Mouse (Mus musculus) large intestine, adult 2 months (tissue): ENCODE data around the gene Lrrc45. TPM values are rescaled to one million over a fixed set of nuclear protein-coding genes. Genes with fewer than 3 reads are reported as not detected.

Experiments used
- DNase-seq: peaks from one replicate; pipeline ENCODE4 v3.0.0-alpha.2; 2012; ENCODE audit warnings: low read depth, low spot score
- WGBS: fragments of 180-500 bp; shearing (Covaris S2); methylation state at CpG from one replicate; pipeline ENCODE4 v1.1.7; 2018; 5-methylcytosine and 5-hydroxymethylcytosine counted together
- polyA plus RNA-seq: library from polyadenylated mRNA; depleted of rRNA; stranded (reverse); fragments of >200 nt; gene quantifications from 2 replicates; pipeline ENCODE4 v1.2.3, GENCODE M21; 2012

Lrrc45 gene
- polyA plus RNA-seq, 1 experiment = 21.3 TPM

GRCm38 (mm10) chr11:120697741-120698140 lies 16.0 kb upstream of the Lrrc45 start:
- 73% methylated on average over 10 of the region's 10 CpGs for WGBS
- DNase-seq = no peak

GRCm38 (mm10) chr11:120703696-120704454 lies 9.8 kb upstream of the Lrrc45 start:
- no peak for DNase-seq
- WGBS = 36% methylated on average over 15 of the region's 15 CpGs

GRCm38 (mm10) chr11:120704486-120705325 lies 9.0 kb upstream of the Lrrc45 start:
- DNase-seq = no peak
- 76% methylated on average over 8 of the region's 8 CpGs for WGBS

- DNase-seq = no peak
These were observed 7.6 kb upstream of the Lrrc45 start for GRCm38 (mm10) chr11:120706120-120706519.

GRCm38 (mm10) chr11:120707225-120707624 lies 6.5 kb upstream of the Lrrc45 start:
- DNase-seq = no peak
- WGBS = 74% methylated on average over 12 of the region's 12 CpGs

More at GRCm38 (mm10) chr11:120706120-120706519, 7.6 kb upstream of the Lrrc45 start:
- 68% methylated on average over 5 of the region's 5 CpGs for WGBS

- no peak for DNase-seq
- 57% methylated on average over 5 of the region's 5 CpGs for WGBS
These were observed 5.8 kb upstream of the Lrrc45 start for GRCm38 (mm10) chr11:120707969-120708368.

- WGBS = 41% methylated on average over 2 of the region's 2 CpGs
- DNase-seq = no peak
These were observed 4.2 kb upstream of the Lrrc45 start for GRCm38 (mm10) chr11:120709551-120709950.

- WGBS = 75% methylated on average over 5 of the region's 5 CpGs
- DNase-seq = no peak
These were observed 3.1 kb upstream of the Lrrc45 start for GRCm38 (mm10) chr11:120710672-120711071.

- no peak for DNase-seq
- WGBS = 67% methylated on average over 8 of the region's 8 CpGs
These were observed 1.6 kb upstream of the Lrrc45 start for GRCm38 (mm10) chr11:120711980-120712604.

GRCm38 (mm10) chr11:120712771-120713568 lies 755 bp upstream of the Lrrc45 start:
- under 1% methylated on average over 38 of the region's 38 CpGs for WGBS
- DNase-seq = no peak

GRCm38 (mm10) chr11:120714546-120714945 lies 821 bp downstream of the Lrrc45 start:
- no peak for DNase-seq
- WGBS = 26% methylated on average over 10 of the region's 10 CpGs

- WGBS = 92% methylated on average over 9 of the region's 9 CpGs
- no peak for DNase-seq
These were observed 1.4 kb downstream of the Lrrc45 start for GRCm38 (mm10) chr11:120715131-120715530.

GRCm38 (mm10) chr11:120719242-120719641 lies 5.5 kb downstream of the Lrrc45 start:
- DNase-seq = no peak
- WGBS = 93% methylated on average over 9 of the region's 9 CpGs

- WGBS = 90% methylated on average over 13 of the region's 13 CpGs
- no peak for DNase-seq
These were observed 6.2 kb downstream of the Lrrc45 start for GRCm38 (mm10) chr11:120719841-120720376.

- 8% methylated on average over 17 of the region's 17 CpGs for WGBS
- DNase-seq = peak; percentile 89
These were observed 6.7 kb downstream of the Lrrc45 start for GRCm38 (mm10) chr11:120720450-120720849.

GRCm38 (mm10) chr11:120721124-120722066 lies 7.7 kb downstream of the Lrrc45 start, which contains the start of gene Rac3:
Gene Rac3 (plus strand): TSS chr11:120721470.
- DNase-seq = no peak
- 2% methylated on average over 90 of the region's 90 CpGs for WGBS

GRCm38 (mm10) chr11:120722067-120722630 lies 8.4 kb downstream of the Lrrc45 start:
- 22% methylated on average over 21 of the region's 21 CpGs for WGBS

More at GRCm38 (mm10) chr11:120722067-120722630, 8.4 kb downstream of the Lrrc45 start:
- no peak for DNase-seq
